Mouse (Mus musculus) CH12.LX (cell line): ENCODE measurements around the gene Slc25a28. TPM values are rescaled to one million over a fixed set of nuclear protein-coding genes. Genes with fewer than 3 reads are reported as not detected.
A peak's percentile ranks its signal among the peaks of the same experiment; 100 is the strongest.

Experiments used
- DNase-seq: peaks from one replicate; pipeline ENCODE4 v3.0.0-alpha.2; 2013; ENCODE audit errors: extremely low read depth
- H3K27ac ChIP-seq: 2 replicates; pipeline ENCODE4 v1.5.1; 2012; ENCODE audit warnings: low read depth, mild to moderate bottlenecking, control low read depth, moderate library complexity; ENCODE audit not compliant: insufficient read depth
- H3K27me3 ChIP-seq: replicated peaks from 2 replicates; pipeline ENCODE3; 2012; ENCODE audit warnings: inconsistent platforms
- H3K36me3 ChIP-seq, 2 experiments: replicated peaks in 1 of 2; 2 replicates each; pipeline versions ENCODE3 to v1.6.1; 2012; ENCODE audit warnings: inconsistent platforms in 1 of 2, low read length in 1 of 2, mild to moderate bottlenecking in 1 of 2, mixed read lengths in 1 of 2, moderate library complexity in 1 of 2; ENCODE audit not compliant: control insufficient read depth in 1 of 2, insufficient read depth in 1 of 2
- H3K4me1 ChIP-seq, 2 experiments: 2 replicates each; pipeline ENCODE4 v1.6.1; 2012; ENCODE audit warnings: inconsistent platforms in 1 of 2, moderate library complexity in 1 of 2; ENCODE audit not compliant: insufficient read depth in 2 of 2, control insufficient read depth in 1 of 2
- H3K4me2 ChIP-seq: 2 replicates; pipeline ENCODE4 v1.6.1; 2012; ENCODE audit warnings: low read depth, mild to moderate bottlenecking, control low read depth; ENCODE audit not compliant: poor library complexity, insufficient read depth, severe bottlenecking
- H3K4me3 ChIP-seq, 3 experiments: fragments of 150-350 bp in 1 of 3; sonication (generic) in 1 of 3; replicated peaks in 1 of 3; 2 replicates each; pipeline versions ENCODE3 to v1.5.1; 2011 to 2012; ENCODE audit warnings: low read depth in 2 of 3, low read length in 2 of 3, mild to moderate bottlenecking in 2 of 3, moderate library complexity in 2 of 3, control low read depth in 1 of 3, improper control_type of control experiment in 1 of 3, inconsistent platforms in 1 of 3, mixed read lengths in 1 of 3; ENCODE audit not compliant: poor library complexity in 1 of 3
- H3K79me2 ChIP-seq: replicated peaks from 2 replicates; pipeline ENCODE4 v1.6.1; 2012; ENCODE audit warnings: mild to moderate bottlenecking, moderate library complexity; ENCODE audit not compliant: control insufficient read depth, poor library complexity, insufficient read depth, severe bottlenecking; ENCODE audit errors: extremely low read depth
- H3K9ac ChIP-seq: 2 replicates; pipeline ENCODE4 v1.6.1; 2012; ENCODE audit warnings: low read depth, mild to moderate bottlenecking, control low read depth, moderate library complexity; ENCODE audit not compliant: insufficient read depth
- H3K9me3 ChIP-seq: replicated peaks from 2 replicates; pipeline ENCODE3; 2012; ENCODE audit warnings: low read length, inconsistent platforms, mixed read lengths
- E2F4 ChIP-seq: IDR thresholded peaks from 2 replicates; pipeline ENCODE4 v1.6.1; 2011; ENCODE audit warnings: low read depth, low read length, improper control_type of control experiment; ENCODE audit not compliant: insufficient replicate concordance
- EP300 ChIP-seq: IDR thresholded peaks from 2 replicates; pipeline ENCODE4 v1.6.1; 2011; ENCODE audit warnings: low read length, improper control_type of control experiment
- KAT2A ChIP-seq: IDR thresholded peaks from 2 replicates; pipeline ENCODE4 v1.6.1; 2012; ENCODE audit warnings: low read length, improper control_type of control experiment, inconsistent platforms; ENCODE audit not compliant: insufficient replicate concordance
- MYC ChIP-seq: IDR thresholded peaks from 2 replicates; pipeline ENCODE4 v1.6.1; 2011; ENCODE audit warnings: low read depth, mild to moderate bottlenecking, improper control_type of control experiment, low read length
- RCOR1 ChIP-seq: conservative IDR thresholded peaks from 2 replicates; pipeline ENCODE4 v1.6.1; 2012; ENCODE audit warnings: low read depth, mild to moderate bottlenecking, inconsistent platforms, low read length, improper control_type of control experiment
- SIN3A ChIP-seq: IDR thresholded peaks from 2 replicates; pipeline ENCODE4 v1.6.1; 2012; ENCODE audit warnings: low read length, improper control_type of control experiment, inconsistent platforms
- TCF12 ChIP-seq: IDR thresholded peaks from 2 replicates; pipeline ENCODE4 v1.6.1; 2014; ENCODE audit warnings: low read depth, mild to moderate bottlenecking, inconsistent platforms, low read length, improper control_type of control experiment
- UBTF ChIP-seq: IDR thresholded peaks from 2 replicates; pipeline ENCODE4 v1.6.1; 2012; ENCODE audit warnings: low read depth, mild to moderate bottlenecking, inconsistent platforms, low read length, improper control_type of control experiment, moderate library complexity
- ZKSCAN1 ChIP-seq: IDR thresholded peaks from 2 replicates; pipeline ENCODE4 v1.6.1; 2012; ENCODE audit warnings: low read depth, inconsistent platforms, low read length, improper control_type of control experiment, borderline replicate concordance
- dilution Hi-C: fragments of 300-500 bp; cut with MboI; formaldehyde crosslinking; loops from 2 replicates; pipeline ENCODE4 v1.14.3; 2020; ENCODE audit warnings: low sequenced_read_pairs; ENCODE audit not compliant: extremely low pct_unique_long_range_greater_than_20kb, extremely low pct_ligation_motif_present
- in situ Hi-C: fragments of 300-500 bp; cut with MboI; formaldehyde crosslinking; loops from 3 replicates; pipeline ENCODE4 v1.14.3; 2019; ENCODE audit warnings: low sequenced_read_pairs, low pct_ligation_motif_present, low pct_unique_long_range_greater_than_20kb, mixed read lengths
- polyA plus RNA-seq: library from polyadenylated mRNA; unstranded; fragments of >175 nt; gene quantifications from 2 replicates; pipeline ENCODE4 v1.2.1, GENCODE M21; 2012; ENCODE audit warnings: low read depth; ENCODE audit not compliant: insufficient read length
- total RNA-seq, 2 experiments: library from RNA; depleted of rRNA; stranded (reverse); fragments of 300-350 nt in 1 of 2; fragments of >200 nt in 1 of 2; gene quantifications; 2 replicates each; pipeline ENCODE4 v1.2.3; 2012 to 2014

Gene Slc25a28
- total and polyA plus RNA-seq, 3 experiments = 35.2 to 48.1 (median 37.8) TPM

GRCm38 (mm10) chr19:43615571-43616414 lies 58.9 kb downstream of the Slc25a28 start:
- Histone ChIP-seq H3K36me3 (no peaks in the 10 kb centered on the region), H3K9ac (no peak overlapping the region), H3K4me2 (peak overlapping the region; percentile 52), H3K4me3 (no peak overlapping the region), H3K27me3 (peaks cover 25% of the 10 kb centered on the region), H3K9me3 (peaks cover 15% of the 10 kb centered on the region), H3K27ac (no peak overlapping the region), H3K79me2 (no peaks in the 10 kb centered on the region), H3K4me1 (peaks cover 0 to 9% of the 10 kb centered on the region in 2 experiments; a peak in 2 of 4 replicates)
- DNase-seq = no peak
- in situ Hi-C loops = no loop called here
- TF ChIP-seq UBTF = peak; percentile 73; the same call in 1 of the 2 replicates
- TF ChIP-seq MYC = no peak
- no peak for TF ChIP-seq E2F4
- TF ChIP-seq EP300 = no peak
- dilution Hi-C loops = no loop called here

- in situ Hi-C loops = no loop called here
Measured at GRCm38 (mm10) chr19:43615074-43615445, 59.6 kb downstream of the Slc25a28 start.

GRCm38 (mm10) chr19:43614341-43615073 lies 60.2 kb downstream of the Slc25a28 start:
- dilution Hi-C loops = no loop called here
- peaks cover 23% of the 10 kb centered on the region for H3K27me3 ChIP-seq
- no peak for TF ChIP-seq SIN3A
- TF ChIP-seq UBTF = peak; percentile 66; the same call in 1 of the 2 replicates

More at GRCm38 (mm10) chr19:43615074-43615445, 59.6 kb downstream of the Slc25a28 start:
- DNase-seq = no peak
- no peaks in the 10 kb centered on the region for H3K79me2 ChIP-seq
- H3K9me3 ChIP-seq = peaks cover 21% of the 10 kb centered on the region
- no peak overlapping the region for H3K9ac ChIP-seq
- dilution Hi-C loops = no loop called here
- no peaks in the 10 kb centered on the region for H3K36me3 ChIP-seq
- H3K27ac ChIP-seq = no peak overlapping the region
- TF ChIP-seq ZKSCAN1 (no peak), RCOR1 (no peak), KAT2A (no peak), TCF12 (no peak), UBTF (no peak)
- H3K4me1 ChIP-seq = peaks cover 0 to 9% of the 10 kb centered on the region in 2 experiments; a peak in 2 of 4 replicates
- H3K4me3 ChIP-seq = no peak overlapping the region
- H3K27me3 ChIP-seq = peaks cover 23% of the 10 kb centered on the region
- peak overlapping the region; percentile 21; the same call in 1 of the 2 replicates for H3K4me2 ChIP-seq

More at GRCm38 (mm10) chr19:43614341-43615073, 60.2 kb downstream of the Slc25a28 start:
- in situ Hi-C loops = no loop called here
- H3K4me2 ChIP-seq = peak overlapping the region; percentile 21; the same call in 1 of the 2 replicates
- no peaks in the 10 kb centered on the region for H3K36me3 ChIP-seq
- no peak overlapping the region for H3K27ac ChIP-seq
- no peaks in the 10 kb centered on the region for H3K79me2 ChIP-seq
- no peak for DNase-seq
- H3K9me3 ChIP-seq = peaks cover 21% of the 10 kb centered on the region
- no peak overlapping the region for H3K9ac ChIP-seq
- peak overlapping the region in 1 of 3 experiments; percentile 35 for H3K4me3 ChIP-seq
- peaks cover 0 to 9% of the 10 kb centered on the region in 2 experiments; a peak in 2 of 4 replicates for H3K4me1 ChIP-seq

Other genes starting within 250 kb of the Slc25a28 start
- gene Cnnm1, start 234.4 kb downstream of the Slc25a28 start, total RNA-seq (2012; rRNA removed) = not detected in 2 replicates
- gene Cnnm1, start 234.4 kb downstream of the Slc25a28 start, total RNA-seq (2014; rRNA removed) = not detected in 2 replicates
- not detected in 2 replicates for gene Cnnm1, start 234.4 kb downstream of the Slc25a28 start, polyA plus RNA-seq
- 122 and 131 TPM in 2 replicates for gene Got1, start 150.3 kb downstream of the Slc25a28 start, total RNA-seq (2012; rRNA removed)
- gene Got1, start 150.3 kb downstream of the Slc25a28 start, total RNA-seq (2014; rRNA removed) = 164 and 176 TPM in 2 replicates
- gene Got1, start 150.3 kb downstream of the Slc25a28 start, polyA plus RNA-seq = 214 and 228 TPM in 2 replicates
- gene Nkx2-3, start 62.6 kb downstream of the Slc25a28 start, total RNA-seq (2012; rRNA removed) = not detected in 2 replicates
- gene Nkx2-3, start 62.6 kb downstream of the Slc25a28 start, total RNA-seq (2014; rRNA removed) = not detected in 2 replicates
- 0.15 TPM in 1 of 2 replicates, not detected in the other for gene Nkx2-3, start 62.6 kb downstream of the Slc25a28 start, polyA plus RNA-seq
- 6.0 and 7.7 TPM in 2 replicates for gene Entpd7, start 14.8 kb upstream of the Slc25a28 start, total RNA-seq (2012; rRNA removed)
- gene Entpd7, start 14.8 kb upstream of the Slc25a28 start, total RNA-seq (2014; rRNA removed) = 2.7 and 2.9 TPM in 2 replicates
- 3.9 and 4.0 TPM in 2 replicates for gene Entpd7, start 14.8 kb upstream of the Slc25a28 start, polyA plus RNA-seq
- 10.0 and 10.1 TPM in 2 replicates for gene Cutc, start 78.1 kb upstream of the Slc25a28 start, total RNA-seq (2012; rRNA removed)
- gene Cutc, start 78.1 kb upstream of the Slc25a28 start, total RNA-seq (2014; rRNA removed) = 18.2 and 18.5 TPM in 2 replicates
- 22.7 and 29.4 TPM in 2 replicates for gene Cutc, start 78.1 kb upstream of the Slc25a28 start, polyA plus RNA-seq
- 17.4 and 19.3 TPM in 2 replicates for gene Cox15, start 78.1 kb upstream of the Slc25a28 start, total RNA-seq (2012; rRNA removed)
- gene Cox15, start 78.1 kb upstream of the Slc25a28 start, total RNA-seq (2014; rRNA removed) = 18.1 and 20.2 TPM in 2 replicates
- 24.6 and 26.9 TPM in 2 replicates for gene Cox15, start 78.1 kb upstream of the Slc25a28 start, polyA plus RNA-seq
- 0.08 TPM in 2 replicates for gene Abcc2, start 107.3 kb upstream of the Slc25a28 start, total RNA-seq (2012; rRNA removed)
- gene Abcc2, start 107.3 kb upstream of the Slc25a28 start, total RNA-seq (2014; rRNA removed) = 0.09 and 0.18 TPM in 2 replicates
- gene Abcc2, start 107.3 kb upstream of the Slc25a28 start, polyA plus RNA-seq = 0.39 and 0.41 TPM in 2 replicates